Mouse (Mus musculus) hindbrain, embryonic 11.5 days (tissue): ENCODE results near the gene Sfxn5. TPM values are rescaled to one million over a fixed set of nuclear protein-coding genes. Genes with fewer than 3 reads are reported as not detected.
A peak's percentile ranks its signal among the peaks of the same experiment; 100 is the strongest.

ENCODE experiments used
- ATAC-seq: fragments of 200-750 bp; cut with Nextera tagmentation; 2 replicates; pipeline ENCODE4 v1.8.0; 2017; ENCODE audit warnings: mild to moderate bottlenecking, moderate TSS enrichment, moderate library complexity; ENCODE audit not compliant: low FRiP score
- DNase-seq: peaks from one replicate; pipeline ENCODE4 v3.0.0-alpha.2; 2015; ENCODE audit warnings: low spot score
- H3K27ac ChIP-seq: fragments of 300-500 bp; sonication (generic); 2 replicates; pipeline ENCODE4 v1.5.1; 2014; ENCODE audit warnings: mild to moderate bottlenecking, low read depth, low read length
- H3K27me3 ChIP-seq: fragments of 300-500 bp; sonication (generic); 2 replicates; pipeline ENCODE4 v1.6.1; 2014; ENCODE audit warnings: mild to moderate bottlenecking, low read length, moderate library complexity, mixed read lengths; ENCODE audit not compliant: control insufficient read depth, insufficient read depth
- H3K36me3 ChIP-seq: fragments of 300-500 bp; sonication (generic); 2 replicates; pipeline ENCODE4 v1.6.1; 2014; ENCODE audit warnings: mild to moderate bottlenecking, low read length, moderate library complexity, mixed read lengths; ENCODE audit not compliant: control insufficient read depth, insufficient read depth
- H3K4me1 ChIP-seq: fragments of 300-500 bp; sonication (generic); replicated peaks from 2 replicates; pipeline ENCODE4 v1.6.1; 2014; ENCODE audit warnings: low read length, mixed read lengths; ENCODE audit not compliant: control insufficient read depth, insufficient read depth
- H3K4me2 ChIP-seq: fragments of 300-500 bp; sonication (generic); replicated peaks from 2 replicates; pipeline ENCODE4 v1.6.1; 2014; ENCODE audit warnings: mild to moderate bottlenecking, low read depth, low read length
- H3K4me3 ChIP-seq: fragments of 300-500 bp; sonication (generic); 2 replicates; pipeline ENCODE4 v1.5.1; 2014; ENCODE audit warnings: low read depth, low read length
- H3K9ac ChIP-seq: fragments of 300-500 bp; sonication (generic); 2 replicates; pipeline ENCODE4 v1.6.1; 2014; ENCODE audit warnings: low read depth, low read length
- H3K9me3 ChIP-seq: fragments of 300-500 bp; sonication (generic); 2 replicates; pipeline ENCODE4 v1.6.1; 2016; ENCODE audit warnings: low read length; ENCODE audit not compliant: control insufficient read depth
- WGBS: fragments of 180-500 bp; shearing (Covaris S2); extraction: QIAGEN DNeasy Blood & Tissue Kit; methylation state at CpG from one replicate; pipeline ENCODE4 v1.1.7; 2014; 5-methylcytosine and 5-hydroxymethylcytosine counted together
- polyA plus RNA-seq: library from polyadenylated mRNA; unstranded; fragments of >200 nt; fragmentation: Nextera tagmentation; extraction: Ambion mirVana; gene quantifications from 2 replicates; pipeline ENCODE4 v1.2.1, GENCODE M21; 2014

Gene Sfxn5
- polyA plus RNA-seq, 1 experiment from 2014 or later = 6.2 TPM

DNA sequence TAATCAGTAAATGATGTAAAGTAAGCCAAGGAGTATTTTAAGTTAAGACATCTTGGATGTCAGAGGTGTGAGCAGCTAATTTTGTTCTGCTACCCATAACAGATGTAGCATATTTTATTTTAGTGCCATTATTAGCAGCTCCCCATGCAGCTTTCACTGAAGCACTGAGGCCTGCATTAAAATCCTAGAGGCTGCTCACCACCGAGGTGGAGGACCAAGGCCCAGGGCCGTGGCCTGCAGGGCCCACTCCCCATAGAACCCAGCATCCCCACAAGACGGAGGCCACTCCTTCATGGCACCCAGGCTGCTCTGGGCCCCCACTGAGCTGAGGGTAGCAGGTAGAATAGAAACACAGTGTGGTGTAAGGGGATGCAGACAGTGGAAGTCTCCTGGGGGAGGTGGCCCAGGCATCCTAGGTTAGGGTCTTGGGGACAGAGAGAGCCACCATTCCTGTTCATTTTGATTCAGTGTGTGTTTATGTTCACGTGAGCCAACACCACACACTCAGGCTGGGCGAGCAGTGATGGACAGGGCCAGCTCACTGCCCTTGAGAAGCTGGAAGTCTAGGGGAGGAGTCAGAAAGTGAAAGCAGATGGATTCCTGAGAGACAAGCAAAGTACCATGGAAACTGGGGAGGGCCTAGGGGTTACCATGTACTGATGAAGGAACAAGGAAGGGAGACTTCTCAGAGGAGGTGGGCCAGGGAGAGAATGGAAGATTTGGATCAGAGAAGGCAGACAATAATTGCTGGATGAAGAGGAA lies 114.4 kb downstream of the Sfxn5 start:
- 37% methylated on average over 5 of the region's 5 CpGs for WGBS

DNA sequence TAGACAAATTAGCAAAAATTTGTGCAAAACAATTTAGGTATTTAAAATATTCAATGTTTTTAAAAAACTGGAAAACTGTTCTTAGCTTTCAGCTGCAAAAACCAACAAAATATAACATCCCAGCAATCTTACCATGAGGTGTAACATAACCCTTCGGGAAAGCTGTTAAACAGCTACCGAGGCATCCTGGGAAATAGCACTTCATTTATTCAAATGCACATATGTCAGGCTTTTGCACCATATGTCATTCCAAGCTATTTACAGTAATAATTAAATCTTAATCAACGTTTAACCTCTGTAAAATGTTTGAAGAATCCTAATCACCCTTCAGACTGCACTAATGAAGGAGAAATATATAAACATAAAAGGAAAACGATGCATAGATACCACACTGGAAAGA lies 115.0 kb downstream of the Sfxn5 start:
- DNase-seq (no peak), ATAC-seq (no peak)
- H3K27me3 ChIP-seq = no peaks in the 10 kb centered on the region
- no peaks in the 10 kb centered on the region for H3K4me1 ChIP-seq
- 74% methylated on average over 4 of the region's 4 CpGs for WGBS
- no peak overlapping the region for H3K4me3 ChIP-seq
- no peak overlapping the region for H3K4me2 ChIP-seq
- H3K9me3 ChIP-seq = no peaks in the 10 kb centered on the region
- no peak overlapping the region for H3K9ac ChIP-seq
- H3K36me3 ChIP-seq = no peaks in the 10 kb centered on the region
- no peak overlapping the region for H3K27ac ChIP-seq

More for the DNA sequence above, 114.4 kb downstream of the Sfxn5 start:
- no peak overlapping the region for H3K4me3 ChIP-seq
- H3K9me3 ChIP-seq = no peaks in the 10 kb centered on the region
- H3K4me2 ChIP-seq = no peak overlapping the region
- no peaks in the 10 kb centered on the region for H3K36me3 ChIP-seq
- H3K4me1 ChIP-seq = no peaks in the 10 kb centered on the region; the same call in 1 of the 2 replicates
- H3K9ac ChIP-seq = no peak overlapping the region
- H3K27ac ChIP-seq = no peak overlapping the region
- ATAC-seq (peak; percentile 41), DNase-seq (peak; percentile 49)
- H3K27me3 ChIP-seq = no peaks in the 10 kb centered on the region

DNA sequence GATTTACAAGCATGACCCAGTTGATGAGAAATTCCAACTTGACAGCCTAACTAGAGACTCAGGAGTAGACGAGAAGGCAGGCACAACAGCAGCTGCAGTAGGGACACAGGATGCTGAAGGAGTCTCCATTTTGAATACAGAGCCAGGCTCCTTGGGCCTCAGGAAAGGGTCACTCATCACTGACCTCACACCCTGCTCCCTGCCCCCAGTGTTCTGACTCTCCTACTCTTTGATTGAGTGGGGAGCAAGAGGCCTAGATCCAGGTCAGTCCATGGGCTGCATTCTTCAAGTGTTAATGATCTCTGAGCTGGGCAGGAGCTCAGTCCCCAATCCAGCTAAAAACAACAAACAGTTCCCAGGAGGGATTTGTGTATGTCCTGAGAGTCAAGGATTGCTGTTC lies 122.5 kb downstream of the Sfxn5 start:
- WGBS = 36% methylated on average over 1 of the region's 1 CpGs
- no peak overlapping the region for H3K9ac ChIP-seq
- no peaks in the 10 kb centered on the region for H3K36me3 ChIP-seq
- no peak overlapping the region for H3K27ac ChIP-seq
- no peak overlapping the region for H3K4me2 ChIP-seq
- H3K9me3 ChIP-seq = no peaks in the 10 kb centered on the region
- H3K4me1 ChIP-seq = no peaks in the 10 kb centered on the region
- ATAC-seq (no peak), DNase-seq (no peak)
- H3K4me3 ChIP-seq = no peak overlapping the region
- H3K27me3 ChIP-seq = 0 out of 2 replicates have a peak, but pooled peaks cover 6% of the 10 kb centered on the region

- H3K4me2 ChIP-seq = no peak overlapping the region
- DNase-seq = no peak
- no peak for ATAC-seq
- H3K9ac ChIP-seq = no peak overlapping the region
- no peak overlapping the region for H3K27ac ChIP-seq
- 0 out of 2 replicates have a peak, but pooled peaks cover 6% of the 10 kb centered on the region for H3K27me3 ChIP-seq
- H3K4me3 ChIP-seq = no peak overlapping the region
- no peaks in the 10 kb centered on the region for H3K9me3 ChIP-seq
- WGBS = 84% methylated on average over 8 of the region's 9 CpGs
- no peaks in the 10 kb centered on the region for H3K36me3 ChIP-seq
- no peaks in the 10 kb centered on the region for H3K4me1 ChIP-seq
Measured at GRCm38 (mm10) chr6:85209226-85209967, 123.8 kb downstream of the Sfxn5 start.

DNA sequence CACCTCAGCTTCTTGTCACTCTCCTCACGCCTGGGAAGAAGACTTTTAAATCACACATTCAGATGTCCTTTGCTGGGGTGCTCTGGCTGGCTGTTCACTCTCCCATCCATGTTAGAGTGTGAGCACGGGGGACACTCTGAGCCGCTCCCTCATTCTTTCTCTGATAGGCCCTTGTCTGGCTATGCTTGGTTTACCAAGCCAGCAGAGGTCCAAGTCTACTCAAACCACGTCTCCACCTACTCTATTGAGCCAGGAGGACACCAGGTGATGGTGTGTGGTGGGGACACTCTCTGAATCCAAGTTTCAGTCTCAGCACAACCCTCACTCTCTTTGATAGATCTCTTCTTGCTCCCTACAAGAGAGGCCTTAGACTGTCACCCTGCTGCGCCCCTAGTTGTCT lies 125.9 kb downstream of the Sfxn5 start:
- H3K4me1 ChIP-seq = no peaks in the 10 kb centered on the region
- no peak overlapping the region for H3K4me3 ChIP-seq
- 0 out of 2 replicates have a peak, but pooled peaks cover 6% of the 10 kb centered on the region for H3K27me3 ChIP-seq
- 66% methylated on average over 5 of the region's 5 CpGs for WGBS
- H3K27ac ChIP-seq = no peak overlapping the region
- no peak overlapping the region for H3K4me2 ChIP-seq
- H3K36me3 ChIP-seq = no peaks in the 10 kb centered on the region
- no peaks in the 10 kb centered on the region for H3K9me3 ChIP-seq
- H3K9ac ChIP-seq = no peak overlapping the region
- DNase-seq (no peak), ATAC-seq (no peak)

GRCm38 (mm10) chr6:85206939-85207285 lies 126.3 kb downstream of the Sfxn5 start:
- Histone ChIP-seq H3K4me3 (no peak overlapping the region), H3K4me2 (no peak overlapping the region), H3K27ac (no peak overlapping the region), H3K27me3 (0 out of 2 replicates have a peak, but pooled peaks cover 6% of the 10 kb centered on the region), H3K4me1 (no peaks in the 10 kb centered on the region), H3K9ac (no peak overlapping the region), H3K36me3 (no peaks in the 10 kb centered on the region), H3K9me3 (no peaks in the 10 kb centered on the region)
- ATAC-seq (no peak), DNase-seq (no peak)
- WGBS = 49% methylated on average over 15 of the region's 15 CpGs

GRCm38 (mm10) chr6:85206182-85206938 lies 126.9 kb downstream of the Sfxn5 start:
- no peak for ATAC-seq
- no peaks in the 10 kb centered on the region for H3K9me3 ChIP-seq
- H3K36me3 ChIP-seq = no peaks in the 10 kb centered on the region
- 0 out of 2 replicates have a peak, but pooled peaks cover 6% of the 10 kb centered on the region for H3K27me3 ChIP-seq
- DNase-seq = no peak
- H3K27ac ChIP-seq = no peak overlapping the region
- H3K4me1 ChIP-seq = no peaks in the 10 kb centered on the region
- no peak overlapping the region for H3K9ac ChIP-seq
- WGBS = 26% methylated on average over 16 of the region's 16 CpGs
- H3K4me3 ChIP-seq = no peak overlapping the region
- H3K4me2 ChIP-seq = no peak overlapping the region

GRCm38 (mm10) chr6:85197951-85198350 lies 135.3 kb downstream of the Sfxn5 start:
- ATAC-seq = no peak
- Histone ChIP-seq H3K27ac (no peak overlapping the region), H3K4me1 (no peaks in the 10 kb centered on the region), H3K4me3 (no peak overlapping the region), H3K4me2 (no peak overlapping the region), H3K27me3 (peaks cover 30% of the 10 kb centered on the region), H3K36me3 (no peaks in the 10 kb centered on the region), H3K9me3 (no peaks in the 10 kb centered on the region), H3K9ac (no peak overlapping the region)
- DNase-seq = no peak
- 66% methylated on average over 2 of the region's 2 CpGs for WGBS
